Mouse (Mus musculus) liver, postnatal 0 days (tissue): ENCODE measurements around the gene Armc7.

ENCODE experiments used
- CTCF ChIP-seq: sonication (generic); IDR thresholded peaks from 2 replicates; pipeline ENCODE4 v1.5.1; 2016; ENCODE audit warnings: antibody characterized with exemption, low read depth
- EP300 ChIP-seq: IDR thresholded peaks from 2 replicates; pipeline ENCODE4 v1.6.1; 2016; ENCODE audit warnings: antibody characterized with exemption, low read depth, mild to moderate bottlenecking

DNA sequence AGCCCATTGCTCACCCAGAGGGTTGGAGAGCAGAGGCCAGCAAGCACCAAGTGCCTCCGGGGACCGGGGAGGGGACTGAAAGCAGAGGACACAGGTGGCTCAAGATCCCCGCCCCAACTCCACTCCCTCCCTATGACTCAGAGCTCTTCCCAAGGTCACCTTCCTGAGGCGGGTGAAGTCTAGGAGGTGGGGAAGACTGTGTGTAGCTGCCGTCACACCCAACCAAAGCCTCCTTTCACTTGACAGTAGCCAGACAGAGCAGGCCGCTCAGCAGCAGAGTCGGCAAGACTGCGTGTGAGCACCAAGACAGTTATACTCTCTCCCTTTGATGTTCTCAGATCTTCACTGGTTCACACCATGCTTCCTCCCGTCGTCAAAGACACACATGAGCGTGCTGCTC lies 12.1 kb upstream of the Armc7 start:
- TF ChIP-seq CTCF (no peak), EP300 (no peak)
